Mouse (Mus musculus): ENCODE measurements at regions not wholly inside any gene's neighbourhood (a gene's known extent, or its start where the extent isn't known, plus 50 kb on each side); places are given as distances from the start of the nearest gene placed in this dataset.
A peak's percentile ranks its signal among the peaks of the same experiment; 100 is the strongest.
"Not testable (repeated sequence)": the region's sequence is repeated elsewhere in the genome, so short reads cannot be mapped to it uniquely, and the experiment has no call there.

DNA sequence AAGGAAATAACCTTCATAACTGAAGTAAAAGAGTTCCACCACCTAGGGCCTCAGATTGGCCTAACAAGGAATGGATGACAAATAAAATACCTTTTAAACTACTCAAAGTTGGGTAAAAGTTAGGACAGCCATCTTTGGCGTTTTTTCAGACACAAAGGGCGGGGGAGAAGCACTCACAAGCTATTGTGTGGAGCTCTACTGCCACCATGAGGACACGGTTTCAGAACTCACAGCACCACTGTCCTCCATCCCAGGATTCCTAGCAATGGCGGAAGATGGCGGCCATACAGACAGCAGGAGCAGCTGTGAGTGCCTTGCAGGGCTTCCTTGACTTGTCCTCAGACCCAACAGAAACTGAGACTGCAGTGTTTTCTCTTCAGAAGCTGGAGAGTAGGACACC lies 138.0 kb upstream of the Olfr1324 start:
- H3K4me1 ChIP-seq (replicated peaks; ENCODE audit: insufficient read depth, low read length) = no peaks in the 10 kb centered on the region
- H3K36me3 ChIP-seq (ENCODE audit: insufficient read depth, low read length) = no peaks in the 10 kb centered on the region
- H3K27ac ChIP-seq = no peak overlapping the region
- DNase-seq (ENCODE audit: low spot score) = peak; percentile 51
- H3K4me2 ChIP-seq (ENCODE audit: low read length) = no peak overlapping the region
- no peaks in the 10 kb centered on the region for H3K9me3 ChIP-seq (replicated peaks; ENCODE audit: low read length)
- TF ChIP-seq CTCF (IDR thresholded peaks at IDR 0.05; ENCODE audit: low read depth) = peak; percentile 71
- no peak overlapping the region for H3K4me3 ChIP-seq (replicated peaks; ENCODE audit: low read depth, low read length)
- H3K27me3 ChIP-seq (ENCODE audit: insufficient read depth, low read length) = no peaks in the 10 kb centered on the region
- H3K9ac ChIP-seq (ENCODE audit: low read depth, low read length) = no peak overlapping the region
- WGBS = 55% methylated on average over 5 of the region's 5 CpGs
- no peak for ATAC-seq (replicated peaks; ENCODE audit: low FRiP score, low read depth)

DNA sequence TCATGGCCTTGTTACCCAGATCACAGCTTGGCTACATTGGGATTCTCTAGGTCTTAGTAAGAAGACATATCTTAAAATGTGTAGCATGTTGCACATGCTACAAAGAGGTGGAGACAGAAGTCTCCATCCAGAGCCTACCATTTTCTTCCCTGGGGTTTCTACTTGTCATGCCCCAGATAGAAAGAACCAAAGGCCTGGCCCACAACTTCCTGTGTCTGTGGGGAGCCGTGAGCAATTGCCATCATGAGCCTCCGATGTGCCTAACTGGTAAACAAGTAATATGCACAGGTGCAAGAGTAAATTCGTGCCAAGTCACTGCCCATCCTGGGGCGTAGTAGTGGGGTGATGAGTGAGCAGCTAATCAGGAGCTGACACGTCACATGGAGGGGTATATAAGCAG lies 136.7 kb upstream of the Olfr1324 start:
- 91% methylated on average over 5 of the region's 5 CpGs for WGBS
- not testable (repeated sequence) for H3K4me1 ChIP-seq (replicated peaks; ENCODE audit: insufficient read depth, low read length); H3K36me3 ChIP-seq (ENCODE audit: insufficient read depth, low read length); H3K27ac ChIP-seq; H3K9me3 ChIP-seq (replicated peaks; ENCODE audit: low read length); H3K4me2 ChIP-seq (ENCODE audit: low read length); DNase-seq (ENCODE audit: low spot score); H3K27me3 ChIP-seq (ENCODE audit: insufficient read depth, low read length); H3K9ac ChIP-seq (ENCODE audit: low read depth, low read length); ATAC-seq (replicated peaks; ENCODE audit: low FRiP score, low read depth); H3K4me3 ChIP-seq (replicated peaks; ENCODE audit: low read depth, low read length)

DNA sequence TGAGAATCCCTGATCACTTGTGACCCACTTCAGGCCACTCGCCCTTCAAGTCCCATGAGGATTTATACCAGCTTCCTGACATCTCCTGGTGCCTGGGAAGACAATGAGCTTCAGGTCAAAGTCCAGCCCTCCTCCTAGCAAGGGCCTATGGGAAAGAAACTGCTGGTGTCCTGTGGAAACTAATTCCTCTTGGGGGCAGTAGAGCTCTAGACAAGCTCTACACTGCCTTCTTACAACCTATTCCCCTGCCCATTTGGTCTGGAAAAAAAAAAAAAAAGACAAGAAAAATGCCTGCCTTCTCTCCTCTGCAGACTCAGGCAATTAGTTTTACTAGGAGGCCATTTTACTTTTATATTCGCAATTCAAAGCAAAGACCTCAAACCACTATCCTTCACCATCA lies 132.6 kb upstream of the Olfr1324 start:
- H3K9ac ChIP-seq (ENCODE audit: low read depth, low read length) = no peak overlapping the region
- TF ChIP-seq CTCF (IDR thresholded peaks at IDR 0.05; ENCODE audit: low read depth) = peak; percentile 67
- DNase-seq (ENCODE audit: low spot score) (peak; percentile 53), ATAC-seq (replicated peaks; ENCODE audit: low FRiP score, low read depth) (peak; percentile 54; the same call in 1 of the 2 replicates)
- no peak overlapping the region for H3K4me3 ChIP-seq (replicated peaks; ENCODE audit: low read depth, low read length)
- no peak overlapping the region for H3K27ac ChIP-seq
- no peaks in the 10 kb centered on the region for H3K4me1 ChIP-seq (replicated peaks; ENCODE audit: insufficient read depth, low read length)
- no peaks in the 10 kb centered on the region for H3K36me3 ChIP-seq (ENCODE audit: insufficient read depth, low read length)
- no peaks in the 10 kb centered on the region for H3K27me3 ChIP-seq (ENCODE audit: insufficient read depth, low read length)
- WGBS = 28% methylated on average over 2 of the region's 2 CpGs
- H3K4me2 ChIP-seq (ENCODE audit: low read length) = no peak overlapping the region
- H3K9me3 ChIP-seq (replicated peaks; ENCODE audit: low read length) = no peaks in the 10 kb centered on the region

GRCm38 (mm10) chrX:50550297-50550696 lies 122.0 kb upstream of the Olfr1324 start:
- H3K9ac ChIP-seq (ENCODE audit: low read depth, low read length) = 0 out of 2 replicates have a peak overlapping the region, but pooled peaks have one; percentile 19
- H3K27ac ChIP-seq = peak overlapping the region; percentile 13; the same call in 1 of the 2 replicates
- H3K9me3 ChIP-seq (replicated peaks; ENCODE audit: low read length) = no peaks in the 10 kb centered on the region
- WGBS = 29% methylated on average over 10 of the region's 10 CpGs
- DNase-seq (ENCODE audit: low spot score) (peak; percentile 48), ATAC-seq (replicated peaks; ENCODE audit: low FRiP score, low read depth) (no peak)
- H3K4me2 ChIP-seq (ENCODE audit: low read length) = peak overlapping the region; percentile 51
- peak overlapping the region; percentile 33 for H3K4me3 ChIP-seq (replicated peaks; ENCODE audit: low read depth, low read length)
- H3K36me3 ChIP-seq (ENCODE audit: insufficient read depth, low read length) = no peaks in the 10 kb centered on the region
- H3K4me1 ChIP-seq (replicated peaks; ENCODE audit: insufficient read depth, low read length) = no peaks in the 10 kb centered on the region
- no peaks in the 10 kb centered on the region for H3K27me3 ChIP-seq (ENCODE audit: insufficient read depth, low read length)
- TF ChIP-seq CTCF (IDR thresholded peaks at IDR 0.05; ENCODE audit: low read depth) = peak; percentile 68

- H3K27me3 ChIP-seq (ENCODE audit: insufficient read depth, low read length) = no peaks in the 10 kb centered on the region
- H3K36me3 ChIP-seq (ENCODE audit: insufficient read depth, low read length) = no peaks in the 10 kb centered on the region
- no peak overlapping the region for H3K27ac ChIP-seq
- H3K4me3 ChIP-seq (replicated peaks; ENCODE audit: low read depth, low read length) = peak overlapping the region; percentile 33
- WGBS = 38% methylated on average over 3 of the region's 3 CpGs
- peak; percentile 64 for TF ChIP-seq CTCF (IDR thresholded peaks at IDR 0.05; ENCODE audit: low read depth)
- ATAC-seq (replicated peaks; ENCODE audit: low FRiP score, low read depth) = no peak
- peak; percentile 33 for DNase-seq (ENCODE audit: low spot score)
- H3K9me3 ChIP-seq (replicated peaks; ENCODE audit: low read length) = no peaks in the 10 kb centered on the region
- H3K4me2 ChIP-seq (ENCODE audit: low read length) = peak overlapping the region; percentile 51
- no peaks in the 10 kb centered on the region for H3K4me1 ChIP-seq (replicated peaks; ENCODE audit: insufficient read depth, low read length)
- H3K9ac ChIP-seq (ENCODE audit: low read depth, low read length) = 0 out of 2 replicates have a peak overlapping the region, but pooled peaks have one; percentile 19
Observed at GRCm38 (mm10) chrX:50549713-50550112, 121.4 kb upstream of the Olfr1324 start.

GRCm38 (mm10) chrX:50537785-50538159 lies 109.5 kb upstream of the Olfr1324 start:
- H3K9me3 ChIP-seq (replicated peaks; ENCODE audit: low read length); H3K27me3 ChIP-seq (ENCODE audit: insufficient read depth, low read length); H3K36me3 ChIP-seq (ENCODE audit: insufficient read depth, low read length); H3K4me1 ChIP-seq (replicated peaks; ENCODE audit: insufficient read depth, low read length); H3K27ac ChIP-seq; ATAC-seq (replicated peaks; ENCODE audit: low FRiP score, low read depth); H3K9ac ChIP-seq (ENCODE audit: low read depth, low read length); DNase-seq (ENCODE audit: low spot score): not testable (repeated sequence)
- H3K4me2 ChIP-seq (ENCODE audit: low read length) = 0 out of 2 replicates have a peak overlapping the region, but pooled peaks have one; percentile 39
- peak overlapping the region; percentile 27 for H3K4me3 ChIP-seq (replicated peaks; ENCODE audit: low read depth, low read length)
- 64% methylated on average over 4 of the region's 4 CpGs for WGBS

- no peak for TF ChIP-seq CTCF (IDR thresholded peaks at IDR 0.05; ENCODE audit: low read depth)
- DNase-seq (ENCODE audit: low spot score) (peak; percentile 64), ATAC-seq (replicated peaks; ENCODE audit: low FRiP score, low read depth) (no peak)
- H3K4me2 ChIP-seq (ENCODE audit: low read length) = peak overlapping the region; percentile 39; the same call in 1 of the 2 replicates
- WGBS = 62% methylated on average over 19 of the region's 19 CpGs
- no peak overlapping the region for H3K27ac ChIP-seq
- peak overlapping the region; percentile 27 for H3K4me3 ChIP-seq (replicated peaks; ENCODE audit: low read depth, low read length)
- no peaks in the 10 kb centered on the region for H3K9me3 ChIP-seq (replicated peaks; ENCODE audit: low read length)
- H3K9ac ChIP-seq (ENCODE audit: low read depth, low read length) = no peak overlapping the region
- no peaks in the 10 kb centered on the region for H3K4me1 ChIP-seq (replicated peaks; ENCODE audit: insufficient read depth, low read length)
- no peaks in the 10 kb centered on the region for H3K27me3 ChIP-seq (ENCODE audit: insufficient read depth, low read length)
- H3K36me3 ChIP-seq (ENCODE audit: insufficient read depth, low read length) = no peaks in the 10 kb centered on the region
Observed at GRCm38 (mm10) chrX:50537122-50537784, 109.0 kb upstream of the Olfr1324 start.
